Mouse (Mus musculus) kidney, postnatal 0 days (tissue): Measurements from ENCODE around the gene BC061212. TPM values are rescaled to one million over a fixed set of nuclear protein-coding genes. Genes with fewer than 3 reads are reported as not detected.
"Not testable (repeated sequence)": the region's sequence is repeated elsewhere in the genome, so short reads cannot be mapped to it uniquely, and the experiment has no call there.

Experiments
- ATAC-seq: fragments of 200-750 bp; cut with Nextera tagmentation; replicated peaks from 2 replicates; pipeline ENCODE4 v1.8.0; 2017; ENCODE audit warnings: low read depth, moderate number of reproducible peaks, moderate TSS enrichment, moderate library complexity; ENCODE audit not compliant: low FRiP score
- DNase-seq: peaks from one replicate; pipeline ENCODE4 v3.0.0-alpha.2; 2016; ENCODE audit warnings: low spot score
- H3K27ac ChIP-seq: fragments of 300-500 bp; sonication (generic); 2 replicates; pipeline ENCODE4 v1.5.1; 2014; ENCODE audit warnings: mild to moderate bottlenecking
- H3K27me3 ChIP-seq: fragments of 300-500 bp; sonication (generic); 2 replicates; pipeline ENCODE4 v1.6.1; 2014; ENCODE audit warnings: low read length, mixed read lengths; ENCODE audit not compliant: insufficient read depth
- H3K36me3 ChIP-seq: fragments of 300-500 bp; sonication (generic); 2 replicates; pipeline ENCODE4 v1.6.1; 2014; ENCODE audit warnings: low read length, mixed read lengths; ENCODE audit not compliant: insufficient read depth
- H3K4me1 ChIP-seq: fragments of 300-500 bp; sonication (generic); replicated peaks from 2 replicates; pipeline ENCODE4 v1.6.1; 2014; ENCODE audit warnings: antibody characterized with exemption, low read length, mixed read lengths; ENCODE audit not compliant: insufficient read depth
- H3K4me2 ChIP-seq: fragments of 300-500 bp; sonication (generic); 2 replicates; pipeline ENCODE4 v1.6.1; 2014; ENCODE audit warnings: mild to moderate bottlenecking, low read length, moderate library complexity, mixed read lengths
- H3K4me3 ChIP-seq: fragments of 300-500 bp; sonication (generic); replicated peaks from 2 replicates; pipeline ENCODE4 v1.5.1; 2014; ENCODE audit warnings: low read depth, low read length
- H3K9ac ChIP-seq: fragments of 300-500 bp; sonication (generic); 2 replicates; pipeline ENCODE4 v1.6.1; 2014; ENCODE audit warnings: low read depth, low read length
- H3K9me3 ChIP-seq: fragments of 300-500 bp; sonication (generic); replicated peaks from 2 replicates; pipeline ENCODE4 v1.6.1; 2016; ENCODE audit warnings: low read length, inconsistent platforms, mixed read lengths
- WGBS: fragments of 180-500 bp; shearing (Covaris S2); extraction: QIAGEN DNeasy Blood & Tissue Kit; methylation state at CpG from one replicate; pipeline ENCODE4 v1.1.7; 2014; 5-methylcytosine and 5-hydroxymethylcytosine counted together
- polyA plus RNA-seq: library from polyadenylated mRNA; unstranded; fragments of >200 nt; fragmentation: Nextera tagmentation; extraction: Ambion mirVana; gene quantifications from 2 replicates; pipeline ENCODE4 v1.2.1, GENCODE M21; 2015

The BC061212 gene
- polyA plus RNA-seq, result not detected in 2 replicates

DNA sequence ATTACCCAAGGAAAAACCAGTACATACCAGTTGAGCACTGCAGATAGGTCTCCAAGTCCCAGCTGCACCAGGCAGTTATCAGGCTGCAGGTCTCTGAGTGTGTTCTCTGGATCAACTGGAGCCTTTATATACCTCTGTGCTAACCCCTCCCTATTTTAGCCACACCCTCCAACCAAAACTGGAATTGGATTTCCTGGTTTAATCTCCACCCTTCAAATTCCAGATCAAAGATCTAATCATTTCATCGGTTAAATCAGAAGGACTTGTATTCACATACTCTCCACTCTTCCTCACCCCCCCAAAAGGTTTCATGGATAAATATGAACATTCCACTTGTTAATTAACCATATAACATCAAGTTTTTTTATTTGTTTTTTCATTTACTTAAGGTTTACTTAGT is at the start of gene BC061212:
BC061212 (minus strand) TSS at position 101 of the 400 bp plus-strand sequence.
- H3K9ac ChIP-seq, H3K4me3 ChIP-seq, DNase-seq, H3K36me3 ChIP-seq, H3K9me3 ChIP-seq, H3K4me1 ChIP-seq, H3K27me3 ChIP-seq, H3K4me2 ChIP-seq, ATAC-seq, H3K27ac ChIP-seq: not testable (repeated sequence)
- WGBS, result no CpG with 5 or more reads among the region's 1 CpGs

- DNase-seq, H3K4me1 ChIP-seq, H3K27me3 ChIP-seq, ATAC-seq, H3K9ac ChIP-seq, H3K4me3 ChIP-seq, H3K4me2 ChIP-seq, H3K27ac ChIP-seq, H3K36me3 ChIP-seq, H3K9me3 ChIP-seq: not testable (repeated sequence)
- WGBS, result no CpG with 5 or more reads among the region's 3 CpGs
Measured at GRCm38 (mm10) chr5:94076085-94076484, 5.7 kb upstream of the BC061212 start, which contains the start of gene Gm6351. TSS of gene Gm6351 (plus strand) at chr5:94076385.

Other genes starting within 250 kb of the BC061212 start
- gene Gm7792, start 226.8 kb downstream of the BC061212 start, polyA plus RNA-seq, result not detected in 2 replicates
- gene Gm16429, start 141.5 kb downstream of the BC061212 start, polyA plus RNA-seq, result not detected in 2 replicates
- gene Gm6351, start 5.8 kb upstream of the BC061212 start, polyA plus RNA-seq, result not detected in 2 replicates
- gene Gm3106, start 147.5 kb upstream of the BC061212 start, polyA plus RNA-seq, result not detected in 2 replicates
- gene A430089I19Rik, start 236.3 kb upstream of the BC061212 start, polyA plus RNA-seq, result not detected in 2 replicates
- gene Gm6502, start 243.9 kb upstream of the BC061212 start, polyA plus RNA-seq, result not detected in 2 replicates